Mouse (Mus musculus) left cerebral cortex, postnatal 14 days (tissue): ENCODE data around the gene Olfr655. TPM values are rescaled to one million over a fixed set of nuclear protein-coding genes. Genes with fewer than 3 reads are reported as not detected.
A peak's percentile ranks its signal among the peaks of the same experiment; 100 is the strongest.

Source experiments
- DNase-seq, 2 experiments: peaks; one replicate each; pipeline ENCODE4 v3.0.0; 2021 to 2022; ENCODE audit warnings: low spot score in 2 of 2, mixed read lengths in 1 of 2
- intact Hi-C: fragments of 180-260 bp; cut with DNase I; formaldehyde crosslinking; loops from one replicate; pipeline ENCODE4 v1.15.1; 2025
- long read RNA-seq, 2 experiments: library from polyadenylated mRNA; stranded (forward); transcript quantifications; one replicate each; pipeline ENCODE4 v2.0.0; 2021
- total RNA-seq, 2 experiments: library from RNA; stranded (reverse); gene quantifications; 2 replicates each; pipeline ENCODE4 v1.2.3; 2021

Gene Olfr655
- not detected for total RNA-seq
- long read RNA-seq, experiment 1, result 0 reads
- long read RNA-seq, experiment 2, result 0 reads

GRCm38 (mm10) chr7:104601679-104602078, at the start of gene Olfr655:
Gene Olfr655 (minus strand): TSS chr7:104601779.
- intact Hi-C loops, result no loop called here
- DNase-seq, result no peak

- DNase-seq, result peak; percentile 13 to 37
- intact Hi-C loops, result no loop called here
Observed at GRCm38 (mm10) chr7:104646841-104647482, 45.4 kb upstream of the Olfr655 start, which contains the start of gene Olfr658. Gene Olfr658 (minus strand): TSS chr7:104647305.

- intact Hi-C loops, result no loop called here
- no peak for DNase-seq
Observed at GRCm38 (mm10) chr7:104624494-104624893, 22.9 kb upstream of the Olfr655 start, which contains the start of gene Olfr657. Gene Olfr657 (plus strand): TSS chr7:104624794.

- no peak for DNase-seq
- intact Hi-C loops, result no loop called here
Observed at GRCm38 (mm10) chr7:104613655-104614054, 12.1 kb upstream of the Olfr655 start, which contains the start of gene Olfr656. Gene Olfr656 (plus strand): TSS chr7:104613955.

GRCm38 (mm10) chr7:104604727-104605126, 3.1 kb upstream of the Olfr655 start:
- intact Hi-C loops, result no loop called here
- DNase-seq, result no peak

- DNase-seq, result peak; percentile 5
- intact Hi-C loops, result no loop called here
Observed at GRCm38 (mm10) chr7:104603173-104603572, 1.6 kb upstream of the Olfr655 start.

- DNase-seq, result no peak
- intact Hi-C loops, result no loop called here
Observed at GRCm38 (mm10) chr7:104588274-104588673, 13.3 kb downstream of the Olfr655 start.

- no peak for DNase-seq
- intact Hi-C loops, result no loop called here
Observed at GRCm38 (mm10) chr7:104586725-104587124, 14.9 kb downstream of the Olfr655 start, which contains the start of gene Olfr654. Gene Olfr654 (plus strand): TSS chr7:104587025.

- intact Hi-C loops, result no loop called here
- DNase-seq, result no peak
Observed at GRCm38 (mm10) chr7:104581429-104581828, 20.1 kb downstream of the Olfr655 start.

GRCm38 (mm10) chr7:104580846-104581245, 20.7 kb downstream of the Olfr655 start:
- no peak for DNase-seq
- intact Hi-C loops, result no loop called here

- intact Hi-C loops, result no loop called here
- DNase-seq, result no peak
Observed at GRCm38 (mm10) chr7:104577014-104577413, 24.6 kb downstream of the Olfr655 start, which contains the start of gene Olfr653. Gene Olfr653 (plus strand): TSS chr7:104577314.

GRCm38 (mm10) chr7:104560601-104561000, 41.0 kb downstream of the Olfr655 start, which contains the start of gene Olfr652:
Gene Olfr652 (plus strand): TSS chr7:104560901.
- intact Hi-C loops, result no loop called here
- no peak for DNase-seq

- intact Hi-C loops, result no loop called here
- no peak for DNase-seq
Observed at GRCm38 (mm10) chr7:104552700-104553099, 48.9 kb downstream of the Olfr655 start.

- intact Hi-C loops, result no loop called here
Observed at GRCm38 (mm10) chr7:104549833-104550232, 51.7 kb downstream of the Olfr655 start, which contains the start of gene Olfr651. Gene Olfr651 (plus strand): TSS chr7:104550133.

More at GRCm38 (mm10) chr7:104549833-104550232, 51.7 kb downstream of the Olfr655 start, which contains the start of gene Olfr651:
- DNase-seq, result no peak

Other genes starting within 250 kb of the Olfr655 start
- 1 to 10 TPM; 1.1 to 1.2 TPM for gene Trim12c, start 248.4 kb downstream of the Olfr655 start, total RNA-seq
- not detected for gene Trim30b, start 231.9 kb downstream of the Olfr655 start, total RNA-seq
- gene Trim30c, start 200.9 kb downstream of the Olfr655 start, total RNA-seq, result not detected
- under 1 TPM; 0.57 to 0.70 TPM for gene Trim30a, start 136.6 kb downstream of the Olfr655 start, total RNA-seq
- under 1 TPM; 0.21 to 0.55 TPM for gene Trim30d, start 93.9 kb downstream of the Olfr655 start, total RNA-seq
- not detected for gene Olfr651, start 51.6 kb downstream of the Olfr655 start, total RNA-seq
- gene Olfr652, start 40.9 kb downstream of the Olfr655 start, total RNA-seq, result not detected
- gene Olfr653, start 24.5 kb downstream of the Olfr655 start, total RNA-seq, result not detected
- not detected for gene Olfr654, start 14.8 kb downstream of the Olfr655 start, total RNA-seq
- gene Olfr656, start 12.2 kb upstream of the Olfr655 start, total RNA-seq, result not detected
- gene Olfr657, start 23.0 kb upstream of the Olfr655 start, total RNA-seq, result not detected
- gene Olfr658, start 45.5 kb upstream of the Olfr655 start, total RNA-seq, result not detected
- not detected for gene Olfr659, start 65.0 kb upstream of the Olfr655 start, total RNA-seq
- not detected for gene Olfr661, start 84.7 kb upstream of the Olfr655 start, total RNA-seq
- not detected for gene Usp17le, start 175.7 kb upstream of the Olfr655 start, total RNA-seq
- gene Usp17lb, start 240.8 kb upstream of the Olfr655 start, total RNA-seq, result not detected